ENCODE assay signal across 11 mouse cellular contexts in genomic region chr10:84803216-84803844, GRCm38 (mm10). TPM values are rescaled to one million over a fixed set of nuclear protein-coding genes. Genes with fewer than 3 reads are reported as not detected.
DNase-seq lines count a peak whose midpoint lies in the region; ATAC-seq lines count a peak whose summit lies in the region.
"Had no signal": no experiment of that assay in that cellular context is flagged by ENCODE, and none has a peak within 500 bp of the region (broad histone marks: within the 10 kb centered on the region; RNA-seq: fewer than 3 reads in every experiment).

No protein-coding gene starts in this region.

- no peak overlapping the region for H3K4me3 ChIP-seq in forebrain, embryonic 12.5 days (replicated peaks)
- no peak overlapping the region for H3K4me3 ChIP-seq in forebrain, embryonic 10.5 days

- peaks cover 11% of the 10 kb centered on the region for H3K4me1 ChIP-seq in forebrain, embryonic 12.5 days
- peaks cover 28% of the 10 kb centered on the region for H3K4me1 ChIP-seq in forebrain, embryonic 10.5 days

- H3K4me2 ChIP-seq in forebrain, embryonic 12.5 days: no peak overlapping the region
- H3K4me2 ChIP-seq: heart, embryonic 11.5 days had no signal

- H3K27me3 ChIP-seq in forebrain, embryonic 12.5 days: no peaks in the 10 kb centered on the region
- no peaks in the 10 kb centered on the region for H3K27me3 ChIP-seq in forebrain, embryonic 10.5 days (ENCODE audit: poor library complexity, severe bottlenecking)

- 49% methylated on average over 13 of the region's 13 CpGs for WGBS in forebrain, embryonic 12.5 days
- WGBS in forebrain, embryonic 10.5 days: 67% methylated on average over 13 of the region's 13 CpGs

- H3K9ac ChIP-seq in forebrain, embryonic 12.5 days: no peak overlapping the region

- no peak for ATAC-seq in forebrain, embryonic 12.5 days (ENCODE audit: low FRiP score)
- no peak for ATAC-seq in megakaryocyte, adult 5-6 weeks (ENCODE audit: poor library complexity, severe bottlenecking)

- 0 out of 2 replicates have a peak overlapping the region, but pooled peaks have one; percentile 9 for H3K27ac ChIP-seq in forebrain, embryonic 12.5 days
- H3K27ac ChIP-seq in forebrain, embryonic 10.5 days: no peak overlapping the region

- H3K9me3 ChIP-seq in forebrain, embryonic 12.5 days: no peaks in the 10 kb centered on the region
- no peaks in the 10 kb centered on the region for H3K9me3 ChIP-seq in forebrain, embryonic 10.5 days

- H3K36me3 ChIP-seq in forebrain, embryonic 12.5 days (replicated peaks): peaks cover 6% of the 10 kb centered on the region; the same call in 1 of the 2 replicates
- peaks cover 61% of the 10 kb centered on the region for H3K36me3 ChIP-seq in forebrain, embryonic 10.5 days (replicated peaks)

- no peak for DNase-seq in forebrain, embryonic 10.5 days (ENCODE audit: extremely low spot score, low spot score)
- DNase-seq in retina, postnatal 1 day: peak; percentile 31
- DNase-seq in retina, embryonic 14.5 days (ENCODE audit: low spot score): no peak
- peak; percentile 42 to 64 for DNase-seq in layer of hippocampus, adult 8-10 months (ENCODE audit: low spot score in 2 of 2)
- peak; percentile 21 for DNase-seq in right cerebral cortex, postnatal 14 days
- no peak for DNase-seq in lung, postnatal 36 days
- DNase-seq: kidney, adult 11 months had no signal

RNA-seq across cellular contexts. Expression of gene Rfx4, which starts 47.5 kb away (rescaled TPM):
- polyA plus RNA-seq in forebrain, embryonic 12.5 days (2016; fragmentation: Nextera tagmentation; extraction: Ambion mirVana): 24.8 and 26.5 TPM in 2 replicates
- 24.8 and 26.1 TPM in 2 replicates for polyA plus RNA-seq in forebrain, embryonic 10.5 days (2016; fragmentation: Nextera tagmentation; extraction: Ambion mirVana)
- 10 to 100 TPM; 10.9 to 12.7 (median 12.3) TPM for total RNA-seq in layer of hippocampus, adult 8-10 months (2022)
- 0.11 TPM in 1 of 2 replicates, not detected in the other for total RNA-seq in megakaryocyte, adult 5-6 weeks (2015)
- 0.24 TPM in 1 of 2 replicates, not detected in the other for total RNA-seq in megakaryocyte, adult 5-6 weeks (2017)
- polyA plus RNA-seq: heart, embryonic 11.5 days; small intestine, adult 2 months had no signal

Comparison
In these comparisons a context has a peak if more than half of its experiments do, and no peak if none do; other contexts are left out.
1. DNase-seq: peak in retina, postnatal 1 day (single experiment), layer of hippocampus, adult 8-10 months (2 of 2) and right cerebral cortex, postnatal 14 days (single experiment); none in forebrain, embryonic 10.5 days (single experiment), retina, embryonic 14.5 days (single experiment) and lung, postnatal 36 days (single experiment).
2. RNA of gene Rfx4, which starts 47.5 kb away (total RNA-seq): 10.9 to 12.7 TPM in layer of hippocampus, adult 8-10 months; 0.11 to 0.24 TPM in megakaryocyte, adult 5-6 weeks; every median in the first group is over 4 times any median in the second.